Mouse (Mus musculus): ENCODE measurements at regions not wholly inside any gene's neighbourhood (a gene's known extent, or its start where the extent isn't known, plus 50 kb on each side); places are given as distances from the start of the nearest gene placed in this dataset.

- ATAC-seq (ENCODE audit: low FRiP score, low TSS enrichment): no peak
- Histone ChIP-seq H3K4me1 (ENCODE audit: insufficient read depth, low read length) (peaks cover 5% of the 10 kb centered on the region; the same call in 1 of the 2 replicates), H3K9me3 (ENCODE audit: low read length) (no peaks in the 10 kb centered on the region), H3K9ac (replicated peaks; ENCODE audit: low read length) (no peak overlapping the region), H3K36me3 (ENCODE audit: insufficient read depth, low read length) (no peaks in the 10 kb centered on the region), H3K27me3 (ENCODE audit: insufficient read depth, low read length) (no peaks in the 10 kb centered on the region), H3K27ac (ENCODE audit: low read length) (no peak overlapping the region), H3K4me3 (ENCODE audit: low read length) (no peak overlapping the region), H3K4me2 (replicated peaks; ENCODE audit: low read depth, low read length) (no peak overlapping the region)
- 85% methylated on average over 7 of the region's 7 CpGs for WGBS
Measured at GRCm38 (mm10) chr12:70750651-70751578, 74.4 kb upstream of the Frmd6 start.

DNA sequence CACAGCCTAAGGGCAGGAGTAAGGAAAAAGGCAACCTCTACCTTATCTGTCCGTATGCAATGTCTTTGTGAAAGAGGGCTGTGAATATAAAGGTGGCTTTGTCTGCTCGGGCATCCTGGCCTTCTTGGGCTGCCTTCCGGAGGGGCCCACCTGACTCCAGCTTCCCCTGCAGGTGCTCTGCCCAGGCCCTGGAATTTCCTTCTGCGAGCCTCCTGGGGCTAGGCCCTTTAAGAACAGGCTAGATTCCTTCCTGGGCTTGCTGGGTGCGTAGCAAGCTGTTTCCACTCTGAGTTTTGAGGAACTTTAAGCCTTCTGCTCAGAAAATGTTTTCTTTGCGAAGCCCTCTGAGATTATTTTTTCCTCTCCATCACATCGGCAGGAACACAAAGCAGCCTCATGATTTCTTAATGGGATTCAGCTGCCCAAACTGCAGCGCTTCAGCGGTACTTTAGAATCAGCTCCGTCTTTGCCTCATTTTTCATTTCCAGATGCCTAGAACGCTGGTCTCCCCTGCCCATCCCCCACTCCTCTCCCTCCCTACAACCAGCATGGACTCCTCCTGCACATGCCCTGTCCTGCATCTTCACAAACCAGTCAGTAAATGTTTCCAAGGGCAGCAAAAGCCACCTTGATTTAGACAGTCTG, 72.9 kb upstream of the Frmd6 start:
- 34% methylated on average over 11 of the region's 11 CpGs for WGBS
- Histone ChIP-seq H3K9me3 (ENCODE audit: low read length) (no peaks in the 10 kb centered on the region), H3K4me3 (ENCODE audit: low read length) (no peak overlapping the region), H3K9ac (replicated peaks; ENCODE audit: low read length) (no peak overlapping the region), H3K36me3 (ENCODE audit: insufficient read depth, low read length) (no peaks in the 10 kb centered on the region), H3K27ac (ENCODE audit: low read length) (peak overlapping the region; percentile 32; the same call in 1 of the 2 replicates), H3K4me1 (ENCODE audit: insufficient read depth, low read length) (peaks cover 5% of the 10 kb centered on the region; the same call in 1 of the 2 replicates), H3K4me2 (replicated peaks; ENCODE audit: low read depth, low read length) (0 out of 2 replicates have a peak overlapping the region, but pooled peaks have one; percentile 0), H3K27me3 (ENCODE audit: insufficient read depth, low read length) (no peaks in the 10 kb centered on the region)
- no peak for ATAC-seq (ENCODE audit: low FRiP score, low TSS enrichment)

DNA sequence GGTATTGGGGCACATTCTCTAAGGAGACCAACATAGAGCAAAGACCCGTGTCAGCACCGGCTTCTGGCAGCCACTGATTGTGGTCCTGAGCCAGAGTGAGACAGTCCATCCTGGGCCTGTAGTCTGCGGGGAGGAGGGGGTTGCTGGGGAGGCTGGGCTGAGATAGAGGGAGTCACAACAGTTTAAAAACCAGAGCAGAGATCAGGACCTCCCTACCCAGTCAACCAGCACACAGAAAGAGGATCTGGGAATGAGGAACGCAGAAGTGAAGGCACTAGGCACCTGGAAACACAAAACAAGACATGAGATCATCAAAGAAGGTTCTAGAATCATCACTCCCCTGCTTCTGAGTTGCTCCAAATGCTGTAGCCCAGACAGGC, 72.4 kb upstream of the Frmd6 start:
- 37% methylated on average over 4 of the region's 4 CpGs for WGBS
- Histone ChIP-seq H3K9ac (replicated peaks; ENCODE audit: low read length) (no peak overlapping the region), H3K9me3 (ENCODE audit: low read length) (no peaks in the 10 kb centered on the region), H3K27me3 (ENCODE audit: insufficient read depth, low read length) (no peaks in the 10 kb centered on the region), H3K27ac (ENCODE audit: low read length) (peak overlapping the region; percentile 32; the same call in 1 of the 2 replicates), H3K36me3 (ENCODE audit: insufficient read depth, low read length) (no peaks in the 10 kb centered on the region), H3K4me1 (ENCODE audit: insufficient read depth, low read length) (peaks cover 5% of the 10 kb centered on the region; the same call in 1 of the 2 replicates), H3K4me3 (ENCODE audit: low read length) (no peak overlapping the region), H3K4me2 (replicated peaks; ENCODE audit: low read depth, low read length) (0 out of 2 replicates have a peak overlapping the region, but pooled peaks have one; percentile 0)
- peak; percentile 67 for ATAC-seq (ENCODE audit: low FRiP score, low TSS enrichment)

GRCm38 (mm10) chr12:70753458-70753857, 71.9 kb upstream of the Frmd6 start:
- Histone ChIP-seq H3K36me3 (ENCODE audit: insufficient read depth, low read length) (no peaks in the 10 kb centered on the region), H3K4me2 (replicated peaks; ENCODE audit: low read depth, low read length) (no peak overlapping the region), H3K9ac (replicated peaks; ENCODE audit: low read length) (no peak overlapping the region), H3K4me3 (ENCODE audit: low read length) (no peak overlapping the region), H3K4me1 (ENCODE audit: insufficient read depth, low read length) (peaks cover 5% of the 10 kb centered on the region; the same call in 1 of the 2 replicates), H3K27me3 (ENCODE audit: insufficient read depth, low read length) (no peaks in the 10 kb centered on the region), H3K9me3 (ENCODE audit: low read length) (no peaks in the 10 kb centered on the region), H3K27ac (ENCODE audit: low read length) (no peak overlapping the region)
- no peak for ATAC-seq (ENCODE audit: low FRiP score, low TSS enrichment)
- WGBS: 86% methylated on average over 3 of the region's 3 CpGs

DNA sequence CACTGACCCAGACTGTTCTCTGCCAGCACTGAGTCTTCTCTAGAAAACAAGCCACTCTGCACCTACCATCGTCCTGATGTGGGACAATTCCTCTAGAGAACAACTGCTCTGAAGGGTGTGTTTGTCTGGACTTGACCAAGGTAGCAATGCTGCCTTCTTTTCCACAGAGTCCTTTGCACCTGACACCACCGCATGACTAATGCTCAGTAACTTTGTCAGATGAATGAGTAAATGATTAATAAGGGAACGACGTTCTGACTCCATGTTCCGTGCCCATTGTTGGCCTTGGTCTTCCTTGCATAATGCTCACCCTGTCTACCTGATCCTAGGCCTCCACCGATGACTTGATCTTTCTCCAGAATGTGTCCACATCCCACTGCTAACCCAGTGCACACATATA, 67.2 kb upstream of the Frmd6 start:
- H3K9me3 ChIP-seq (ENCODE audit: low read length): no peaks in the 10 kb centered on the region
- H3K4me1 ChIP-seq (ENCODE audit: insufficient read depth, low read length): no peaks in the 10 kb centered on the region
- H3K27ac ChIP-seq (ENCODE audit: low read length): no peak overlapping the region
- no peaks in the 10 kb centered on the region for H3K27me3 ChIP-seq (ENCODE audit: insufficient read depth, low read length)
- no peaks in the 10 kb centered on the region for H3K36me3 ChIP-seq (ENCODE audit: insufficient read depth, low read length)
- 75% methylated on average over 6 of the region's 6 CpGs for WGBS
- H3K4me3 ChIP-seq (ENCODE audit: low read length): no peak overlapping the region
- ATAC-seq (ENCODE audit: low FRiP score, low TSS enrichment): no peak
- H3K4me2 ChIP-seq (replicated peaks; ENCODE audit: low read depth, low read length): no peak overlapping the region
- H3K9ac ChIP-seq (replicated peaks; ENCODE audit: low read length): no peak overlapping the region

DNA sequence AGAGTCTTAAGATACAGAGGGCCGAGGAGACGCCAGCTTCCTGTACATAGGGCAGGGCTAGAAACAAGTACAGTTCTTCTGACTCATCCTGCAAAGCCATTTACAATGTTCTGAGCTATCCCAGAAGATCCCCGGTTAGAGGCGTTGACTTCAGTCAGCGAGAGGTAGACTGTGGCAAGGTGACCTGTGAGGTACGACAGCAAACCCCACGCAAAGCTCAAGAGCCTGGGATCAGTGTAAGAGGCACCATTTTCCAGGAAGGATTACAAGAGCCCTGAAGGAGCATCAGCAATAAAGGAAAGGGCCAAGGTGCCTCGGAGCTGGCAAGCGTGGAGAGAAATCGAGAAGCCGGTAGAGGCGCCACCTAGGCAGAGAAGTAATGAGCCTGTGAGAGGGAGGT, 61.8 kb upstream of the Frmd6 start:
- Histone ChIP-seq H3K36me3 (ENCODE audit: insufficient read depth, low read length) (no peaks in the 10 kb centered on the region), H3K9me3 (ENCODE audit: low read length) (no peaks in the 10 kb centered on the region), H3K4me1 (ENCODE audit: insufficient read depth, low read length) (no peaks in the 10 kb centered on the region), H3K27me3 (ENCODE audit: insufficient read depth, low read length) (no peaks in the 10 kb centered on the region), H3K27ac (ENCODE audit: low read length) (no peak overlapping the region), H3K9ac (replicated peaks; ENCODE audit: low read length) (no peak overlapping the region), H3K4me3 (ENCODE audit: low read length) (no peak overlapping the region), H3K4me2 (replicated peaks; ENCODE audit: low read depth, low read length) (no peak overlapping the region)
- ATAC-seq (ENCODE audit: low FRiP score, low TSS enrichment): no peak
- WGBS: 83% methylated on average over 12 of the region's 12 CpGs

DNA sequence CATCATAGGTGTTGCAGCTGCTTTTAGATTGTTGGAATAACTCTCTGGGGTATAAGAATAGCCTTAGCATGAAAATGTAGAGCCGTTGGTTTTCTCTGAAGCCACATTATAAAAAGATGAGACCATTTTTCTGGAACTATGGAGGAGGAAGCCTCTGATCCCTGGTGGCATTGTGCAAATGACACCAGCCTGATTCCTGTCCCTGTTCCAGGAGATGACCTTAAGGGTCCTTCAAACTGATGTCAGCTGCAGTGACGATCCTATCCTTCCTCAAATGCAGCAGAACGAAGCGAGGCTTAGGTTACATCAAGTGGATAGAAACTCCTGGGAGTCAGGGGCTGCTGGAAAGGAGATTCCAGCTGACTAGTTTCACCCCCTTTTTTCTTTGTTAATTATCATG, 59.0 kb upstream of the Frmd6 start:
- Histone ChIP-seq H3K9ac (replicated peaks; ENCODE audit: low read length) (no peak overlapping the region), H3K36me3 (ENCODE audit: insufficient read depth, low read length) (no peaks in the 10 kb centered on the region), H3K4me1 (ENCODE audit: insufficient read depth, low read length) (no peaks in the 10 kb centered on the region), H3K4me3 (ENCODE audit: low read length) (no peak overlapping the region), H3K27me3 (ENCODE audit: insufficient read depth, low read length) (no peaks in the 10 kb centered on the region), H3K9me3 (ENCODE audit: low read length) (no peaks in the 10 kb centered on the region), H3K27ac (ENCODE audit: low read length) (no peak overlapping the region), H3K4me2 (replicated peaks; ENCODE audit: low read depth, low read length) (no peak overlapping the region)
- 61% methylated on average over 4 of the region's 4 CpGs for WGBS
- ATAC-seq (ENCODE audit: low FRiP score, low TSS enrichment): no peak

- no peak overlapping the region for H3K27ac ChIP-seq (ENCODE audit: low read length)
- no peak overlapping the region for H3K9ac ChIP-seq (replicated peaks; ENCODE audit: low read length)
- no peaks in the 10 kb centered on the region for H3K36me3 ChIP-seq (ENCODE audit: insufficient read depth, low read length)
- no peaks in the 10 kb centered on the region for H3K9me3 ChIP-seq (ENCODE audit: low read length)
- H3K4me1 ChIP-seq (ENCODE audit: insufficient read depth, low read length): no peaks in the 10 kb centered on the region
- no peak for ATAC-seq (ENCODE audit: low FRiP score, low TSS enrichment)
- H3K27me3 ChIP-seq (ENCODE audit: insufficient read depth, low read length): no peaks in the 10 kb centered on the region
- H3K4me2 ChIP-seq (replicated peaks; ENCODE audit: low read depth, low read length): no peak overlapping the region
- 56% methylated on average over 4 of the region's 4 CpGs for WGBS
- no peak overlapping the region for H3K4me3 ChIP-seq (ENCODE audit: low read length)
Measured at GRCm38 (mm10) chr12:70767959-70768358, 57.4 kb upstream of the Frmd6 start.

- H3K27me3 ChIP-seq (ENCODE audit: insufficient read depth, low read length): no peaks in the 10 kb centered on the region
- H3K9ac ChIP-seq (replicated peaks; ENCODE audit: low read length): no peak overlapping the region
- no peak for ATAC-seq (ENCODE audit: low FRiP score, low TSS enrichment)
Measured at GRCm38 (mm10) chr12:70768745-70769144, 56.6 kb upstream of the Frmd6 start.

More at GRCm38 (mm10) chr12:70768745-70769144, 56.6 kb upstream of the Frmd6 start:
- H3K36me3 ChIP-seq (ENCODE audit: insufficient read depth, low read length): no peaks in the 10 kb centered on the region
- no peak overlapping the region for H3K27ac ChIP-seq (ENCODE audit: low read length)
- H3K4me3 ChIP-seq (ENCODE audit: low read length): no peak overlapping the region
- H3K4me2 ChIP-seq (replicated peaks; ENCODE audit: low read depth, low read length): no peak overlapping the region
- no peaks in the 10 kb centered on the region for H3K4me1 ChIP-seq (ENCODE audit: insufficient read depth, low read length)
- WGBS: 76% methylated on average over 9 of the region's 9 CpGs
- H3K9me3 ChIP-seq (ENCODE audit: low read length): no peaks in the 10 kb centered on the region

All from kidney, embryonic 16.5 days (tissue).